Mouse (Mus musculus): ENCODE measurements around the gene Fbxo36. TPM values are rescaled to one million over a fixed set of nuclear protein-coding genes. Genes with fewer than 3 reads are reported as not detected.

Fbxo36 gene
- polyA plus RNA-seq, 1 experiment, result 7.0 TPM

DNA sequence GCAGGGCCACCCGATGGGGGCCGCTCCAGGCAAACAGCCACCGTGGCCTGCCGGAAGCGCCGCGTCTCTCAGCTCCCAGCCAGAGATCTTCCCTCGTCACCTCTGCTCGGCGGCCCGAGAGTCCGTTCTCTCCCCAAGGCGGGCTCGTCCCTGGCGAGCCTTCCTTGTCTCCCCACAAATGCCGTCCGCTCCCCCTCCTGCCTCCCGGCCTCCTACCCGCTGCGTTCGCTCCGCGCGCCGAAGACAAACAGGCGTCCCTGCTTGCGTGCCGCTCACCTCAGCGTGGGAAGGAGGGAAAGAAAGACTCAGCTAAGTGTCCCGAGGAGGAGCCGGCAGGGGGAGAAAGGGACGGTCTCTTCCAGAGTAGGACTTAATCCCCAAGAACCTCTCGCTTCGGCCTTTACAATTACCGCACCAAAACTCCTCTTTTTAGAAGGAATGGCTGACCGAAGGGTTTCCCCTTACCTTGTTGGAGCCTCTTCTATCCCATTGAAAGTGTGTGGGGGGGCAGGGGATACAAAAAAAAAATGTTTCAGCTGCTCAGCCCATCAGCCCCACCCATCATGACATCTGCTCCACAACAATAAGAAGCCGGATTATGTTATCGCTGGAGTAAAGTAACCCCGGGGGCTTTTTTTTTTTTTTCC lies 500 bp downstream of the Fbxo36 start, which contains the start of gene Trip12:
Gene Trip12, minus strand, starts transcription at position 499 of the 647 bp plus-strand sequence.
- TF ChIP-seq CTCF (IDR thresholded peaks at IDR 0.05; ENCODE audit: borderline replicate concordance, insufficient read depth, low read length) (no peak), POLR2A (IDR thresholded peaks at IDR 0.05; ENCODE audit: low read depth, low read length) (peak; percentile 58)

GRCm38 (mm10) chr1:84841061-84841460 lies 1.4 kb downstream of the Fbxo36 start:
- Histone ChIP-seq H3K4me1 (ENCODE audit: control insufficient read depth, insufficient read depth, low read length) (no peaks in the 10 kb centered on the region), H3K4me3 (ENCODE audit: insufficient read depth, low read length) (peak overlapping the region; percentile 40; the same call in 1 of the 2 replicates), H3K27ac (ENCODE audit: insufficient read depth, low read length) (no peak overlapping the region)
- TF ChIP-seq POLR2A (IDR thresholded peaks at IDR 0.05; ENCODE audit: low read depth, low read length), result no peak
- TF ChIP-seq CTCF (IDR thresholded peaks at IDR 0.05; ENCODE audit: borderline replicate concordance, insufficient read depth, low read length), result no peak

More for the DNA sequence above, 500 bp downstream of the Fbxo36 start, which contains the start of gene Trip12:
- peak within 1 kb of the TSS; percentile 82 for H3K27ac ChIP-seq (ENCODE audit: insufficient read depth, low read length)
- peak within 1 kb of the TSS; percentile 93 for H3K4me3 ChIP-seq (ENCODE audit: insufficient read depth, low read length)
- no peaks in the 10 kb centered on the region for H3K4me1 ChIP-seq (ENCODE audit: control insufficient read depth, insufficient read depth, low read length)

- no peaks in the 10 kb centered on the region for H3K4me1 ChIP-seq (ENCODE audit: control insufficient read depth, insufficient read depth, low read length)
- TF ChIP-seq CTCF (IDR thresholded peaks at IDR 0.05; ENCODE audit: borderline replicate concordance, insufficient read depth, low read length), result no peak
- TF ChIP-seq POLR2A (IDR thresholded peaks at IDR 0.05; ENCODE audit: low read depth, low read length), result no peak
- H3K27ac ChIP-seq (ENCODE audit: insufficient read depth, low read length), result no peak overlapping the region
- no peak overlapping the region for H3K4me3 ChIP-seq (ENCODE audit: insufficient read depth, low read length)
These were observed 3.7 kb downstream of the Fbxo36 start for GRCm38 (mm10) chr1:84843366-84843765.

DNA sequence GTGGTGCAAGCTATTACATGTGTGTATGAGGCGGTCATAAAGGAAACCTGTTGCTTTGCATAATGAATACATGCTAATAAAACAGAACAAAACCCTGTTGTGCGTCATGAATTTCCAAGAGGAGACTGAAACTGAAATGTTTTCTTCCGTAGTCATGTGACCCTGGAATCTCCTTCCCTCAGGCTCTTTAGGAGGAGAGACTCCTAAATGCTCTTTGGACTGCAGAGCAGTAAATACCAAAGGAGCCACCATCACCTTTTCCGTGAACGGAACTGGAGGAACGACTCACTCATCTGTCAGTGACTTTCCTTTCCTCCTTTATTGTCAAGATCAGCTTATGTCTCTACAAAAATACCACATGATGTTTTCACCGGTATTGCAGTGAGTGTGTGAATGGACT lies 8.1 kb downstream of the Fbxo36 start:
- Histone ChIP-seq H3K27ac (ENCODE audit: insufficient read depth, low read length) (no peak overlapping the region), H3K4me1 (ENCODE audit: control insufficient read depth, insufficient read depth, low read length) (no peaks in the 10 kb centered on the region), H3K4me3 (ENCODE audit: insufficient read depth, low read length) (no peak overlapping the region)
- TF ChIP-seq POLR2A (IDR thresholded peaks at IDR 0.05; ENCODE audit: low read depth, low read length) (no peak), CTCF (IDR thresholded peaks at IDR 0.05; ENCODE audit: borderline replicate concordance, insufficient read depth, low read length) (no peak)

DNA sequence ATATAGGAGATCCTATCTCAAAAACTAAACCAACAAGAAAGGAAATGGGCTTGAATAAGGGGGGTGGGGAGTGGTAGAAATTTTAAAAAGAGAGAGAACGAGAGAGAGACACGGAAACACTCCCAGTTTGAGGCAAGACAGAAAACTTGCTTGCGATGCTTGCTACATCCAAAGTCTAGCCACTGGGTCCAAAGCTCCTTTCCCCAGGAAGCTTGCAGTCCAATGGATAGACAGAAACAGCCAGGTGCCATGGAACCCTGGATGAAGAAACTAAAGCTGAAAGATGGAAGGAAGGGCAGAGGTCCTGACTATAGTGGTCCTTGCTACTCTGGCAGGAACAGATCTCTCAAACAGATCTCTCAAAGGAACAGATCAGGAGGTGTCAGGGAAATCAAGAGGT lies 8.7 kb downstream of the Fbxo36 start:
- TF ChIP-seq POLR2A (IDR thresholded peaks at IDR 0.05; ENCODE audit: low read depth, low read length) (no peak), CTCF (IDR thresholded peaks at IDR 0.05; ENCODE audit: borderline replicate concordance, insufficient read depth, low read length) (no peak)
- Histone ChIP-seq H3K4me1 (ENCODE audit: control insufficient read depth, insufficient read depth, low read length) (no peaks in the 10 kb centered on the region), H3K27ac (ENCODE audit: insufficient read depth, low read length) (no peak overlapping the region)

GRCm38 (mm10) chr1:84848801-84849455 lies 9.3 kb downstream of the Fbxo36 start:
- TF ChIP-seq POLR2A (IDR thresholded peaks at IDR 0.05; ENCODE audit: low read depth, low read length), result no peak
- TF ChIP-seq CTCF (IDR thresholded peaks at IDR 0.05; ENCODE audit: borderline replicate concordance, insufficient read depth, low read length), result no peak
- H3K4me3 ChIP-seq (ENCODE audit: insufficient read depth, low read length), result no peak overlapping the region
- H3K27ac ChIP-seq (ENCODE audit: insufficient read depth, low read length), result no peak overlapping the region
- H3K4me1 ChIP-seq (ENCODE audit: control insufficient read depth, insufficient read depth, low read length), result no peaks in the 10 kb centered on the region

More for the DNA sequence above, 8.7 kb downstream of the Fbxo36 start:
- H3K4me3 ChIP-seq (ENCODE audit: insufficient read depth, low read length), result no peak overlapping the region

DNA sequence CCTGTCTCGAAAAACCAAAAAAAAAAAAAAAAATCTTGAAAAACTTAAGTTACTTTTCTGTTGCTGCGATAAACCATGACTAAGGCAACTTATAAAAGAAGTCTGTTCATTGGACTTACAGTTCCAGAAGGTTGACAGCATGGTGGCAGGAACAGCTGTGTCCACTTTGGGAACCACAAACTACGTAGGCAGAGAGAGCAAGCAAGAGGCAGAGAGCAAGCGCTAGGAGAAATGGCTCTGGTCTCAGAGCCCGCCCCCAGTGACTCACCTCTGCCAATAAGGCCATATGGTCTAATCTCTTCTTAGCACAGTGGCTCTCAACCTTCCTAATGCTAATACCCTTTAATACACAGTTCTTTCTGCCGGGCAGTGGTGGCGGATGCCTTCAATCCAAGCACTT lies 10.2 kb downstream of the Fbxo36 start:
- H3K4me3 ChIP-seq (ENCODE audit: insufficient read depth, low read length), result no peak overlapping the region
- no peak overlapping the region for H3K27ac ChIP-seq (ENCODE audit: insufficient read depth, low read length)
- TF ChIP-seq CTCF (IDR thresholded peaks at IDR 0.05; ENCODE audit: borderline replicate concordance, insufficient read depth, low read length), result no peak
- no peak for TF ChIP-seq POLR2A (IDR thresholded peaks at IDR 0.05; ENCODE audit: low read depth, low read length)
- no peaks in the 10 kb centered on the region for H3K4me1 ChIP-seq (ENCODE audit: control insufficient read depth, insufficient read depth, low read length)

DNA sequence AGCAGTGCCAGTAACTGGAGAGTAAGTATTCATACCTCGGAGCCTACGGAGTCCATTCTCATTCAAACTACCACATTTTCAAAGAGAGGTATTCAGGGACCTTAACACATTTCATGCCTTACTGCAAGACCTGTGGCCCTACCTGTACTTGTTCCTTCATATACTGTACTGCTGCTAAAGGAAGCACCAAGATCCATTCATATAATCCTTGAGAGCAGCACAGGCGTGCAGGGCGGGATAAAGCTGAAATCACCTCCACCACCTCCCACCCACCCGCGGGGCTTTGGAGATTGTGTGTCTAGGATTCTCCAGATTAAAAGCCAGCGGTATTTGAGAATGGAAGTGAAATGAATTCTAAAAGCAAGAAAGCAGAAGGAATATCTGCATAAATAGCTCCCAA lies 10.8 kb downstream of the Fbxo36 start:
- H3K4me1 ChIP-seq (ENCODE audit: control insufficient read depth, insufficient read depth, low read length), result no peaks in the 10 kb centered on the region

GRCm38 (mm10) chr1:84851512-84852235 lies 12.0 kb downstream of the Fbxo36 start:
- Histone ChIP-seq H3K27ac (ENCODE audit: insufficient read depth, low read length) (no peak overlapping the region), H3K4me1 (ENCODE audit: control insufficient read depth, insufficient read depth, low read length) (no peaks in the 10 kb centered on the region), H3K4me3 (ENCODE audit: insufficient read depth, low read length) (no peak overlapping the region)
- TF ChIP-seq CTCF (IDR thresholded peaks at IDR 0.05; ENCODE audit: borderline replicate concordance, insufficient read depth, low read length) (no peak), POLR2A (IDR thresholded peaks at IDR 0.05; ENCODE audit: low read depth, low read length) (no peak)

More for the DNA sequence above, 10.8 kb downstream of the Fbxo36 start:
- Histone ChIP-seq H3K27ac (ENCODE audit: insufficient read depth, low read length) (no peak overlapping the region), H3K4me3 (ENCODE audit: insufficient read depth, low read length) (no peak overlapping the region)
- no peak for TF ChIP-seq POLR2A (IDR thresholded peaks at IDR 0.05; ENCODE audit: low read depth, low read length)
- TF ChIP-seq CTCF (IDR thresholded peaks at IDR 0.05; ENCODE audit: borderline replicate concordance, insufficient read depth, low read length), result no peak
